Mouse (Mus musculus): ENCODE data around the gene Scarf2. TPM values are rescaled to one million over a fixed set of nuclear protein-coding genes. Genes with fewer than 3 reads are reported as not detected.

The Scarf2 gene
- polyA plus RNA-seq (2015; fragmentation: Nextera tagmentation; extraction: Ambion mirVana), result 0.97 and 1.6 TPM in 2 replicates

- H3K36me3 ChIP-seq (replicated peaks; ENCODE audit: insufficient read depth, low read length), result no peaks in the 10 kb centered on the region
- no peaks in the 10 kb centered on the region for H3K9me3 ChIP-seq (ENCODE audit: low read length)
- TF ChIP-seq CTCF (IDR thresholded peaks at IDR 0.05; ENCODE audit: low read depth) (no peak), EP300 (IDR thresholded peaks at IDR 0.05; ENCODE audit: low read depth) (no peak)
- peak within 1 kb of the TSS; percentile 57 for H3K27ac ChIP-seq (ENCODE audit: low read depth)
- ATAC-seq, result peak; percentile 25; the same call in 1 of the 2 replicates
- H3K4me3 ChIP-seq (ENCODE audit: low read depth, low read length), result peak within 1 kb of the TSS; percentile 49
- H3K27me3 ChIP-seq (ENCODE audit: insufficient read depth, low read length), result peaks cover 58% of the 10 kb centered on the region
- peak within 1 kb of the TSS; percentile 70 for H3K4me2 ChIP-seq (ENCODE audit: low read depth, low read length)
- peak within 1 kb of the TSS; percentile 51 for H3K9ac ChIP-seq (replicated peaks)
- H3K4me1 ChIP-seq (ENCODE audit: insufficient read depth), result peaks cover 16% of the 10 kb centered on the region
- no peak for DNase-seq
- 3% methylated on average over 71 of the region's 81 CpGs for WGBS (ENCODE audit: insufficient replicate concordance)
Observed at GRCm38 (mm10) chr16:17796971-17797811, at the start of gene Scarf2. Gene Scarf2, plus strand, starts transcription at chr16:17797282.

GRCm38 (mm10) chr16:17753001-17753400 lies 44.1 kb upstream of the Scarf2 start:
- no peak overlapping the region for H3K27ac ChIP-seq (ENCODE audit: low read depth)
- H3K36me3 ChIP-seq (replicated peaks; ENCODE audit: insufficient read depth, low read length), result no peaks in the 10 kb centered on the region

GRCm38 (mm10) chr16:17753686-17754085 lies 43.4 kb upstream of the Scarf2 start:
- DNase-seq, result no peak
- Histone ChIP-seq H3K27me3 (ENCODE audit: insufficient read depth, low read length) (no peaks in the 10 kb centered on the region), H3K9ac (replicated peaks) (no peak overlapping the region), H3K4me3 (ENCODE audit: low read depth, low read length) (no peak overlapping the region), H3K4me1 (ENCODE audit: insufficient read depth) (peaks cover under 1% of the 10 kb centered on the region), H3K27ac (ENCODE audit: low read depth) (no peak overlapping the region), H3K36me3 (replicated peaks; ENCODE audit: insufficient read depth, low read length) (no peaks in the 10 kb centered on the region), H3K9me3 (ENCODE audit: low read length) (no peaks in the 10 kb centered on the region), H3K4me2 (ENCODE audit: low read depth, low read length) (no peak overlapping the region)
- TF ChIP-seq CTCF (IDR thresholded peaks at IDR 0.05; ENCODE audit: low read depth) (no peak), EP300 (IDR thresholded peaks at IDR 0.05; ENCODE audit: low read depth) (no peak)
- 0 out of 2 replicates have a peak, but pooled peaks have one; percentile 27 for ATAC-seq
- WGBS (ENCODE audit: insufficient replicate concordance), result 17% methylated on average over 1 of the region's 1 CpGs

More at GRCm38 (mm10) chr16:17753001-17753400, 44.1 kb upstream of the Scarf2 start:
- DNase-seq (peak; percentile 51), ATAC-seq (no peak)
- Histone ChIP-seq H3K9ac (replicated peaks) (no peak overlapping the region), H3K4me3 (ENCODE audit: low read depth, low read length) (no peak overlapping the region), H3K9me3 (ENCODE audit: low read length) (no peaks in the 10 kb centered on the region), H3K27me3 (ENCODE audit: insufficient read depth, low read length) (no peaks in the 10 kb centered on the region), H3K4me1 (ENCODE audit: insufficient read depth) (no peaks in the 10 kb centered on the region), H3K4me2 (ENCODE audit: low read depth, low read length) (no peak overlapping the region)
- TF ChIP-seq CTCF (IDR thresholded peaks at IDR 0.05; ENCODE audit: low read depth), result no peak
- TF ChIP-seq EP300 (IDR thresholded peaks at IDR 0.05; ENCODE audit: low read depth), result no peak
- WGBS (ENCODE audit: insufficient replicate concordance), result 13% methylated on average over 3 of the region's 3 CpGs

- H3K27ac ChIP-seq (ENCODE audit: low read depth), result no peak overlapping the region
- H3K9ac ChIP-seq (replicated peaks), result no peak overlapping the region
- H3K4me3 ChIP-seq (ENCODE audit: low read depth, low read length), result no peak overlapping the region
- ATAC-seq (no peak), DNase-seq (no peak)
- H3K4me2 ChIP-seq (ENCODE audit: low read depth, low read length), result no peak overlapping the region
- H3K4me1 ChIP-seq (ENCODE audit: insufficient read depth), result peaks cover 20% of the 10 kb centered on the region
- TF ChIP-seq EP300 (IDR thresholded peaks at IDR 0.05; ENCODE audit: low read depth), result no peak
- TF ChIP-seq CTCF (IDR thresholded peaks at IDR 0.05; ENCODE audit: low read depth), result no peak
- H3K36me3 ChIP-seq (replicated peaks; ENCODE audit: insufficient read depth, low read length), result no peaks in the 10 kb centered on the region
- no peaks in the 10 kb centered on the region for H3K9me3 ChIP-seq (ENCODE audit: low read length)
- WGBS (ENCODE audit: insufficient replicate concordance), result 88% methylated on average over 1 of the region's 1 CpGs
- H3K27me3 ChIP-seq (ENCODE audit: insufficient read depth, low read length), result no peaks in the 10 kb centered on the region
Observed at GRCm38 (mm10) chr16:17757756-17758155, 39.3 kb upstream of the Scarf2 start.

GRCm38 (mm10) chr16:17758902-17759301 lies 38.2 kb upstream of the Scarf2 start:
- Histone ChIP-seq H3K27me3 (ENCODE audit: insufficient read depth, low read length) (no peaks in the 10 kb centered on the region), H3K9me3 (ENCODE audit: low read length) (no peaks in the 10 kb centered on the region), H3K4me3 (ENCODE audit: low read depth, low read length) (peak overlapping the region; percentile 48), H3K27ac (ENCODE audit: low read depth) (no peak overlapping the region), H3K36me3 (replicated peaks; ENCODE audit: insufficient read depth, low read length) (no peaks in the 10 kb centered on the region), H3K4me1 (ENCODE audit: insufficient read depth) (peaks cover 20% of the 10 kb centered on the region), H3K4me2 (ENCODE audit: low read depth, low read length) (peak overlapping the region; percentile 76), H3K9ac (replicated peaks) (no peak overlapping the region)
- WGBS (ENCODE audit: insufficient replicate concordance), result 34% methylated on average over 9 of the region's 9 CpGs
- TF ChIP-seq CTCF (IDR thresholded peaks at IDR 0.05; ENCODE audit: low read depth), result no peak
- TF ChIP-seq EP300 (IDR thresholded peaks at IDR 0.05; ENCODE audit: low read depth), result no peak
- no peak for DNase-seq
- no peak for ATAC-seq

GRCm38 (mm10) chr16:17759344-17759773 lies 37.7 kb upstream of the Scarf2 start, which contains the start of gene Klhl22:
Gene Klhl22, plus strand, starts transcription at chr16:17759618.
- DNase-seq (peak; percentile 89), ATAC-seq (peak; percentile 87)
- TF ChIP-seq CTCF (IDR thresholded peaks at IDR 0.05; ENCODE audit: low read depth) (0 out of 2 replicates have a peak, but pooled peaks have one; percentile 2), EP300 (IDR thresholded peaks at IDR 0.05; ENCODE audit: low read depth) (no peak)
- H3K27ac ChIP-seq (ENCODE audit: low read depth), result peak within 1 kb of the TSS; percentile 63
- no peaks in the 10 kb centered on the region for H3K9me3 ChIP-seq (ENCODE audit: low read length)
- H3K9ac ChIP-seq (replicated peaks), result peak within 1 kb of the TSS; percentile 61
- peak within 1 kb of the TSS; percentile 48 for H3K4me3 ChIP-seq (ENCODE audit: low read depth, low read length)
- H3K4me2 ChIP-seq (ENCODE audit: low read depth, low read length), result peak within 1 kb of the TSS; percentile 76
- no peaks in the 10 kb centered on the region for H3K27me3 ChIP-seq (ENCODE audit: insufficient read depth, low read length)
- peaks cover 23% of the 10 kb centered on the region for H3K4me1 ChIP-seq (ENCODE audit: insufficient read depth)
- H3K36me3 ChIP-seq (replicated peaks; ENCODE audit: insufficient read depth, low read length), result no peaks in the 10 kb centered on the region
- 2% methylated on average over 26 of the region's 28 CpGs for whole genome bisulfite sequencing (ENCODE audit: insufficient replicate concordance)
